Mouse (Mus musculus) erythroblast, adult 5-6 weeks (primary cell): ENCODE data around the gene Trpv3. TPM values are rescaled to one million over a fixed set of nuclear protein-coding genes. Genes with fewer than 3 reads are reported as not detected.
"Not testable (repeated sequence)": the region's sequence is repeated elsewhere in the genome, so short reads cannot be mapped to it uniquely, and the experiment has no call there.

Experiments
- ATAC-seq: replicated peaks from 2 replicates; pipeline ENCODE4 v1.8.0; 2016; ENCODE audit warnings: moderate number of reproducible peaks, mild to moderate bottlenecking, moderate TSS enrichment, inconsistent platforms; ENCODE audit not compliant: poor library complexity, low FRiP score, severe bottlenecking
- total RNA-seq, 2 experiments: library from RNA; stranded (forward) in 1 of 2; stranded (reverse) in 1 of 2; fragments of 150-400 nt in 1 of 2; fragments of 200-764, 138-1000 nt in 1 of 2; gene quantifications; 2 replicates each; pipeline versions ENCODE4 v1.2.3 to v1.2.4; 2015 to 2017; ENCODE audit warnings: low replicate concordance in 2 of 2

Gene Trpv3
- total RNA-seq, 2 experiments from 2014 or later: not detected

DNA sequence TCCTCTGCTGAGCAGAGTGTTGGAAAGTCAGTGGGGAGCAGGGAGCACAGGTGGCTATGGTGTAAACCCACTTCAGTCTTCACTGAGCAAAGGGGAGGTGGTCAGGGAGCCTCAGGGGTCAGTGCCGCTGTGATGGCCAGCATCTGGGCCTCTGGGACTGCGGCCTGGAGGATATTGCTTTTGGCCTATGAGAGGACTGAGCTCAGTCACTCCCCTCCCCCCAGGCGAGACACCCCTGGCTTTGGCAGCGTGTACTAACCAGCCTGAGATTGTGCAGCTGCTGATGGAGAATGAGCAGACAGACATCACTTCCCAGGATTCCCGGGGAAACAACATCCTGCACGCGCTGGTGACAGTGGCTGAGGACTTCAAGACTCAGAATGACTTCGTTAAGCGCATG, 16.2 kb downstream of the Trpv3 start:
- ATAC-seq: no peak

DNA sequence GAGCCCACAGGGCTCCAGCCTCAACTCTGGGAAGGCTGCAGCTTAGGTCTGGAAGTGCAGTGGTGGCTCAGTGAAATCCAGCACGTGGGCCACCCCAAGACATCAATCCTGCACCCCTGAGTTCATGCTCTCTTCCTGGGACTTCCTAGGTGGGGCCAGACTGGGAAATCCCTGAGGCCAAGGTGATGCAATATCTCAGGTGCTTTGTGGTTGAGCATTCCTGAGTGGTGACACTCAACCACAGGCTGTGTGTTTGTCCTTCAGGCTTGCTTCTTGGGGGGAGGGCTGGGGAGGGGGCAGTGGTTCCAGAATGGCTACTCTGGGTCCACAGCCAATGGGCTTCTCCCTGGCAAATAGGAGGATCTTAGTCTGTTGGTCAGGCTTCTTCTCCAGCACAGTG, 16.7 kb downstream of the Trpv3 start:
- ATAC-seq: no peak

DNA sequence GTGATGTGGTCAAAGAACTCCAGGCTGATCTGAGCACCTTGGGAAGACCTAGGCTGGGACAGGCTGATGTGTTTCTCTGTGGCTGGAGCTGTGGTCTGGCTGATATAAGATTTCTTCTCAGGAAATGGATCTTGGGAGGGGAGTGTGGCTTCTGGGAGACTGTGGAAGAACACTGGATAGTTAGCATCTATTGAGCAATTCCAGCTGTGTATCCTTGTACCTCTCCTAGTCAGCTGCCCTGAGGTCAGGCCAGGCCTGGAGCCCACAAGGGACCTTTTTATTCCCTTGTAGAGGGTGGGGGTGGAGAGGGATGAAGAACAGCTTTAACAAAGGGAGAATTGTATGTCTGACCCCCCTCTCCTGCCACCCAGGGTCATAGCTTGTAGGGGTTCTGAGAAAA, 17.2 kb downstream of the Trpv3 start:
- no peak for ATAC-seq

DNA sequence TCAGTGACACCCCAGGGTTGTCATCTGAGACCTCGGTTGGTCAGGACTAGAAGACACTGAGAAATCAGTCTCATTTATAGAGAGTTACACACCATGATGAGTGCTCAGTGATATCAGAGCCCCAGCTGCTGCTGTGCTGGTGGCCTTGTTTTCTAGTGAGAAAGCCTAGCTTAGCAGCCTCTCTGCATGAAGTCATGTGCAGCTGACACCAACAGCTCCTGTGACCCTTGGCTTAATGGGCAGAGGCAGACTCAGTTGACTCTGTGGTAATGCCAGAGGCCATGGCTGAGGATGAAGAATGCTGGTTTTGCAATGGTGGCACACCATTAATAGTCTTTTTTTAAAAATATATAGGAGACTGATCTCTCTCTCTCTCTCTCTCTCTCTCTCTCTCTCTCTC, 22.4 kb downstream of the Trpv3 start:
- no peak; the same call in 1 of the 2 replicates for ATAC-seq

DNA sequence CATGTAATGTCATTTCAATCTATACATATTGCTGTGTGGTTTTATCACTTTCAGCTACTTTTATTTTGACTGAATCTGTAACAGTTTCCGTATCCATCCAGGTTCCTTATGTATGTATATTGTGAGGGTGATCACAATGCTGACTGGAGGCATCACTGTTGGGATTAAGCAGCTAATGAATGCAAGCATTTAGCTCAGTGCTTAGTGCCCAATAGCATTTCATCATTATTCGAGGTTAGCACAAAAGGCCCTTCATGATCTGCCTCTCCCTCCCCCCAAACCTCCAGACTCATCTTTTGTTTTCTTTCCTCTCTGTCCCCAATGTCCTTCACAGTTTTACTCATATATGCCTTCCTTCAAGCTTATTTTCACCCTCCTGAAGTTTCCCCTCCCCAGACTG, 35.9 kb downstream of the Trpv3 start:
- ATAC-seq: no peak

DNA sequence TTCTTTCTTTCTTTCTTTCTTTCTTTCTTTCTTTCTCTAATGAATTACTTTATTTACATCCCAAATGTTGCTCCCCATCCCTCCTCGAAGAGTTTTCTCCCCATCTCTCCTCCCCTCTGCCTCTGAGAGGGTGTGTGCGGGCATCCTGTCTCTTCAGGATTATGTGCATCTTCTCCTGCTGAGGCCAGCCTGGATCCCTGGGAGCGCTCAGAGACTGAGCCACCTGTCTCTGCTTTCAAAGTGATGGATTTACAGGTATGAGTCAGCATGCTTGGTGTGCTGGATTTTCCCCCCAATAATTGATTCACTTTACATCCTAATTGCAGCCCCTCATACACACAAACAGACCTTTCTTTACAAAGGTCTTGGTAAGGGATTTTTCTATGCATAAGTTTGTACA, 48.8 kb downstream of the Trpv3 start:
- no peak for ATAC-seq

DNA sequence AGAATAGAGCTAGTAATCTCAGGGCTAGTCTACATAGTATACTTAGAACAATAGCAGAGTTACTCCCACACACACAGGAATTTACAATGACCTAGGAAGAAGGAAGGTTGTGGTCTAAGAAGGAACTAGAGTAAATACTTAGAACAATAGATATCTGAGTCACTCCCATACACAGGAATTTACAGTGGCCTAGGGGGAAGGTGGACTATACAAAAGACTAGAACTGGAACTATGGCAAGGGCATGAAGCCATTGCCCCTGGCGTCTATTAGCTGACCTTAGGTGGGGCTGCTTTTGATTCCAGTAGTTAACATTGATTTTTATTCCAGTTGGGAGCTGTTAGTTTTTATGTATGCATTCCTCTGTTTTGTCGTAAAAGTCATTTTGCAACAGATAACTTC, 51.4 kb downstream of the Trpv3 start:
- not testable (repeated sequence) for ATAC-seq

DNA sequence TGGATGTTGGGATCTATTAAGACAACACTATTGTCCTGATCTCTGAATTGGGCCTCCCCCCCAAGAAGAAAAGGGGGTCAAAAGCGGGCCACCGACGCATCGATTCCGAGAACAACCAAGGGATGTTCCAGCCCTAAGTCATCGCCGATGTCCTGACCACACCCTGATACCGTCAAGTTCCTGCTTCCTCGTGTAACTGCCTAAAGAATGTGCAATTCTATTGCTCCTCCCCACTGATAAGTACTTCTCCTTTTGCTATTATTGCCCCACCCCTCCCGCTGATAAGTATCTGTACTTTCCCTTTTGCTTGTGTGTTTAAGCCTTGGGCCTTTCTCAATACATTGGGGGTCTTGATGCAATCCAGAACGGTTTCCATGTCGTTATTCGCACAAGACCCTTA, 53.9 kb downstream of the Trpv3 start:
- not testable (repeated sequence) for ATAC-seq

DNA sequence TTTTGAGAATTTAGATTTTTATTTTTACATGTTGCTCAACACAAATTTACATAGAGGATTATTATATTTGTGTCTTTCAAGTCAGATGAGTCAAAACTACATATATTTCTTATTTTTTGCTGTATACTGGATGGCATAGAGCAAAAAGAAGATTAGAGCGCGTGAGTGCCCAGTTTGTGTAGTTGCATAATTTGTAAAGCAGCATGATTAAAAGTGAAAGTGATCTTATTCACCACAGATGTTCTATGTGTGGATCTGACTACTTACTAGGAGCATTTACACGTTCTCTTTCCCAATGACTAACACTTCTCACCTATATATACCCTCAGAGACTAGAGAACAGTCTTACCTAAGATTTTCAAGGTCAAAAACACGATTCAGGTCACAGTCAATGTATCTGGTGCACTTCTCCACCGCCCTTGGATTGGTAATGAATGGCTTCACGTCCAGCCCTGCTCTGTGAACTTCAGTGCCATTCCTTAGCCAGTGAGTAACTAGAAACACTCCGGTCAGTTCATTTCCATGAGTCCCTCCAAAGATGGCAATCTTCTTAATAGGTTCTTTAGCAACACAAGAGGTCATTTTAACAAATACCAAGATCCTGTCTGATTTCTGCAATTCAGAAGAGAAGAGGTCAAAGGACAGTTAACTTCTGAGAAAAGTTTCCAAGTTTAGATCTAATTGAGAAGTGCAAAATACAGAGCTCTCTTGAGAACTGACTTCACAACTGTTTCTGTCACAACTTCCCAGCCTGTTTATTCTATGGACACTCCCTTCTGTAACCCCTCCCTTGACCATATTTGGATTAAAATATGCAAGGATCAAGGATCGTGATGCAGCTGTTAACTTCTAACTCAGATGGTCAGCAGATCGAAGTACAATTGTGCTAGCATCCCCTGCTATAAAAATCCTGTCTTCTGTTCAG, 57.0 kb downstream of the Trpv3 start:
- no peak for ATAC-seq

DNA sequence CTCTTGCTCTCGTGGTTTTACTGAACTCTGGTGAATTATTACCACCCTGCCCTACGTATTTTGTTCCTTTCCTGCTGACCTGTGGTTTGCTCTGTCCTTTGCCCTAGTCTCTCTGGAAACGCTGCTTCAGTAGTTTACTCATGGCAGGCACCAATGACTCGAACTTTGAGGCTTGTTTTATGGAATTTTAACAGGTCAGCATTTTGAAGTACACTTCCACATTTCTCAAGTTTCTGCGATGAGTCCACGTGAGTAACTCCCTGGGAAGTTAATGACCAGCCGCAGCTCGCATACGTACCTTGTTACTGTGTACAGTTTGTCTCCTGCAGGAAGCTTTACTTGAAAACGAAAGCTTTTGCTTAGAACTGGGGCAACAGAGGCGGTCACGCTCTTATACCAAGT, 59.3 kb downstream of the Trpv3 start:
- no peak for ATAC-seq

DNA sequence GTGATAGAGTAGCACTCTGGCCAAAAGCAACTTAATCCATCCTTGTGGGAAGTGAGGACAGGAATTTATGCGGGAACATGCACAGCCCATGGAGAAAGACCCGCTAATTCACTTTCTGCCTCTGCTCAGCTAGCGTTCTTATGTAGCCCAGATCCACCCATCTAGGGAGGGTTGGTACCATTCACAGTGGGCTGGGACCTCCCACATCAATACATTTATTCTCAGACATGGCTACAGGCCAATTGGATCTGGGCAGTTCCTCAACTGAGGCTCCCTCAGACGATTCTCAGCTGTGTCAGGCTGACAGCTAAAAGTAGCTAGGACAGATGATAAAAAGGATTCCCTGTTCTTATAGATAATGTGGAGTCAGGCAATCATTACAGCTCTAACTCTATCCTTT, 60.2 kb downstream of the Trpv3 start:
- no peak for ATAC-seq

DNA sequence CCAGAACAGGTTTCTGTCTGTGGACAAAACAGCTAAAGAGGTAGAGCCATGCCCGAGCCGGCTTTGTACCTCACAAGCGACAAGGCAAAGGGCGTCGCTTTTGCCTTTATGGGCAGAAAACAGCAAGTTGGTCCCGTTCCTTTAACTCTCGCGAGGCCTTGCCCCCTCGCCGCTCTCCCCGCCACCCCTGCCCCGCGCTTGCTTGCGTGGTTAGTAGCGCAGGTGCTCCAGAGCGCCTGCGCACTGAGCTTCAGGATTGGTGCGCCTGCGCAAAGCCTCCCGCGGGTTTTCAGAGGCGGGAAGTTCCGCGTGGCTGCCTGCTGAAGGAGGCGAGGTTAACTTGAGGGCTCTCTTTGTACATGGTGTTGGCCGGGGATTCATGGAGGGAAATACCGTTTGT, 62.3 kb downstream of the Trpv3 start, which contains the start of the genes Aspa, Gm49340 and Spata22:
Gene Aspa (minus strand): TSS at position 155 of the 400 bp plus-strand sequence.
Gene Gm49340 (plus strand): TSS at position 300 of the 400 bp plus-strand sequence.
Gene Spata22 (plus strand): TSS at position 300 of the 400 bp plus-strand sequence.
- no peak for ATAC-seq

DNA sequence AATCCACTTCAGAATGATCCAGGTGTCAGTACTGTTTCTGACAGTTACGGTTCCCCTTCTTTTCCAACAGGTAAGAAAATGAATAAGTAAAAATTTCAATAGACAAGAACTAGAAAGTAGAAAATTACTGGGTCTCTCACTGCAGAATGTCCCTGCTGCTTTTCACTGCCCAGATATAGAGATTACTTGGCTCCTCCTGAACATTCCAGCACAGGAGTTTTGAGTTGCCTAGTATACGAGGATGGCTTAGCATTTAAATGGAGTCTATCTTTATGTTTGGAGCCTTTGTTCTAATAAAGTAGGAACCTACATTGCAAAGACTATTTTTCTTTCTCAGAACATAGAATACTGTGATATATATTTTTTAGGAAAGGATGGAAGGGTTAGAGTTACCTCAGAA, 66.2 kb downstream of the Trpv3 start:
- ATAC-seq: no peak

DNA sequence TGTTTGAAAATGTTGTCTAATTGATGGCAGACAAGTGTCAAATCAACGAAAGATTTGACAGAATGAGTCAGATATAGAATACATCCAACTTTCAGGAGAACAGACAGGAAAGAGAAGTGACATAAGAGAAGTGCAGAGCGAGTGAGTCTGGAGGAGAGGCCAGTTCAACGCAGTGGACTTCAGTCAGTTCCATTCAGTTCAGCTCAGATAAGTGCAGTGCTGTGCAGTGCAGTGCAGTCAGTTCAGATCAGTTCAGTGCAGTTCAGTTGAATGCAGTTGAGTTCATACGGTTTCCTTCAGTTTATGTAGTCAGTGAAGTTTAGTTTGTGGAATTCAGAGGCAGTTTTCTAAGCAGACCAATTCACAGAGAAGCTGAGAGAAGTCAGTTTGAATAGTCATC, 69.7 kb downstream of the Trpv3 start:
- ATAC-seq: no peak

Other genes starting within 250 kb of the Trpv3 start
- not detected in 2 replicates for gene Camkk1, start 248.4 kb upstream of the Trpv3 start, total RNA-seq (2015; ENCODE audit: low replicate concordance)
- 0.77 TPM in 1 of 2 replicates, not detected in the other for gene Camkk1, start 248.4 kb upstream of the Trpv3 start, total RNA-seq (2017; ENCODE audit: low replicate concordance)
- 3.7 and 5.0 TPM in 2 replicates for gene Ncbp3, start 219.6 kb upstream of the Trpv3 start, total RNA-seq (2015; ENCODE audit: low replicate concordance)
- gene Ncbp3, start 219.6 kb upstream of the Trpv3 start, total RNA-seq (2017; ENCODE audit: low replicate concordance): 7.3 and 11.2 TPM in 2 replicates
- not detected in 2 replicates for gene Itgae, start 176.8 kb upstream of the Trpv3 start, total RNA-seq (2015; ENCODE audit: low replicate concordance)
- 0.14 TPM in 1 of 2 replicates, not detected in the other for gene Itgae, start 176.8 kb upstream of the Trpv3 start, total RNA-seq (2017; ENCODE audit: low replicate concordance)
- gene Haspin, start 129.1 kb upstream of the Trpv3 start, total RNA-seq (2015; ENCODE audit: low replicate concordance): 7.9 and 12.7 TPM in 2 replicates
- gene Haspin, start 129.1 kb upstream of the Trpv3 start, total RNA-seq (2017; ENCODE audit: low replicate concordance): 13.1 and 16.7 TPM in 2 replicates
- gene P2rx5, start 107.0 kb upstream of the Trpv3 start, total RNA-seq (2015; ENCODE audit: low replicate concordance): not detected in 2 replicates
- not detected in 2 replicates for gene P2rx5, start 107.0 kb upstream of the Trpv3 start, total RNA-seq (2017; ENCODE audit: low replicate concordance)
- 12.5 and 25.2 TPM in 2 replicates for gene Emc6, start 90.4 kb upstream of the Trpv3 start, total RNA-seq (2015; ENCODE audit: low replicate concordance)
- 3.3 and 6.0 TPM in 2 replicates for gene Emc6, start 90.4 kb upstream of the Trpv3 start, total RNA-seq (2017; ENCODE audit: low replicate concordance)
- gene Tax1bp3, start 90.3 kb upstream of the Trpv3 start, total RNA-seq (2015; ENCODE audit: low replicate concordance): 3.1 and 4.4 TPM in 2 replicates
- 2.5 and 4.0 TPM in 2 replicates for gene Tax1bp3, start 90.3 kb upstream of the Trpv3 start, total RNA-seq (2017; ENCODE audit: low replicate concordance)
- gene Ctns, start 68.3 kb upstream of the Trpv3 start, total RNA-seq (2015; ENCODE audit: low replicate concordance): 2.3 and 6.0 TPM in 2 replicates
- gene Ctns, start 68.3 kb upstream of the Trpv3 start, total RNA-seq (2017; ENCODE audit: low replicate concordance): 3.5 and 6.0 TPM in 2 replicates
- gene Shpk, start 67.9 kb upstream of the Trpv3 start, total RNA-seq (2015; ENCODE audit: low replicate concordance): 2.1 TPM in 1 of 2 replicates, not detected in the other
- 1.5 and 2.4 TPM in 2 replicates for gene Shpk, start 67.9 kb upstream of the Trpv3 start, total RNA-seq (2017; ENCODE audit: low replicate concordance)
- not detected in 2 replicates for gene Trpv1, start 33.1 kb upstream of the Trpv3 start, total RNA-seq (2015; ENCODE audit: low replicate concordance)
- not detected in 2 replicates for gene Trpv1, start 33.1 kb upstream of the Trpv3 start, total RNA-seq (2017; ENCODE audit: low replicate concordance)
- gene Aspa, start 62.2 kb downstream of the Trpv3 start, total RNA-seq (2015; ENCODE audit: low replicate concordance): 1.3 TPM in 1 of 2 replicates, not detected in the other
- not detected in 2 replicates for gene Aspa, start 62.2 kb downstream of the Trpv3 start, total RNA-seq (2017; ENCODE audit: low replicate concordance)
- not detected in 2 replicates for gene Gm49340, start 62.4 kb downstream of the Trpv3 start, total RNA-seq (2015; ENCODE audit: low replicate concordance)
- gene Gm49340, start 62.4 kb downstream of the Trpv3 start, total RNA-seq (2017; ENCODE audit: low replicate concordance): not detected in 2 replicates
- not detected in 2 replicates for gene Spata22, start 62.4 kb downstream of the Trpv3 start, total RNA-seq (2015; ENCODE audit: low replicate concordance)
- not detected in 2 replicates for gene Spata22, start 62.4 kb downstream of the Trpv3 start, total RNA-seq (2017; ENCODE audit: low replicate concordance)
- gene Olfr20, start 83.4 kb downstream of the Trpv3 start, total RNA-seq (2015; ENCODE audit: low replicate concordance): not detected in 2 replicates
- gene Olfr20, start 83.4 kb downstream of the Trpv3 start, total RNA-seq (2017; ENCODE audit: low replicate concordance): not detected in 2 replicates
- gene Olfr376, start 103.9 kb downstream of the Trpv3 start, total RNA-seq (2015; ENCODE audit: low replicate concordance): not detected in 2 replicates
- gene Olfr376, start 103.9 kb downstream of the Trpv3 start, total RNA-seq (2017; ENCODE audit: low replicate concordance): not detected in 2 replicates
- gene Olfr1, start 132.2 kb downstream of the Trpv3 start, total RNA-seq (2015; ENCODE audit: low replicate concordance): not detected in 2 replicates
- gene Olfr1, start 132.2 kb downstream of the Trpv3 start, total RNA-seq (2017; ENCODE audit: low replicate concordance): not detected in 2 replicates
- not detected in 2 replicates for gene Olfr378, start 161.1 kb downstream of the Trpv3 start, total RNA-seq (2015; ENCODE audit: low replicate concordance)
- gene Olfr378, start 161.1 kb downstream of the Trpv3 start, total RNA-seq (2017; ENCODE audit: low replicate concordance): not detected in 2 replicates
- gene Olfr380, start 190.1 kb downstream of the Trpv3 start, total RNA-seq (2015; ENCODE audit: low replicate concordance): not detected in 2 replicates
- gene Olfr380, start 190.1 kb downstream of the Trpv3 start, total RNA-seq (2017; ENCODE audit: low replicate concordance): not detected in 2 replicates
- not detected in 2 replicates for gene Olfr381, start 224.2 kb downstream of the Trpv3 start, total RNA-seq (2015; ENCODE audit: low replicate concordance)
- gene Olfr381, start 224.2 kb downstream of the Trpv3 start, total RNA-seq (2017; ENCODE audit: low replicate concordance): not detected in 2 replicates
- gene Olfr382, start 249.8 kb downstream of the Trpv3 start, total RNA-seq (2015; ENCODE audit: low replicate concordance): not detected in 2 replicates
- not detected in 2 replicates for gene Olfr382, start 249.8 kb downstream of the Trpv3 start, total RNA-seq (2017; ENCODE audit: low replicate concordance)